Mouse (Mus musculus): ENCODE results near the gene Sncb.

The Sncb gene

DNA sequence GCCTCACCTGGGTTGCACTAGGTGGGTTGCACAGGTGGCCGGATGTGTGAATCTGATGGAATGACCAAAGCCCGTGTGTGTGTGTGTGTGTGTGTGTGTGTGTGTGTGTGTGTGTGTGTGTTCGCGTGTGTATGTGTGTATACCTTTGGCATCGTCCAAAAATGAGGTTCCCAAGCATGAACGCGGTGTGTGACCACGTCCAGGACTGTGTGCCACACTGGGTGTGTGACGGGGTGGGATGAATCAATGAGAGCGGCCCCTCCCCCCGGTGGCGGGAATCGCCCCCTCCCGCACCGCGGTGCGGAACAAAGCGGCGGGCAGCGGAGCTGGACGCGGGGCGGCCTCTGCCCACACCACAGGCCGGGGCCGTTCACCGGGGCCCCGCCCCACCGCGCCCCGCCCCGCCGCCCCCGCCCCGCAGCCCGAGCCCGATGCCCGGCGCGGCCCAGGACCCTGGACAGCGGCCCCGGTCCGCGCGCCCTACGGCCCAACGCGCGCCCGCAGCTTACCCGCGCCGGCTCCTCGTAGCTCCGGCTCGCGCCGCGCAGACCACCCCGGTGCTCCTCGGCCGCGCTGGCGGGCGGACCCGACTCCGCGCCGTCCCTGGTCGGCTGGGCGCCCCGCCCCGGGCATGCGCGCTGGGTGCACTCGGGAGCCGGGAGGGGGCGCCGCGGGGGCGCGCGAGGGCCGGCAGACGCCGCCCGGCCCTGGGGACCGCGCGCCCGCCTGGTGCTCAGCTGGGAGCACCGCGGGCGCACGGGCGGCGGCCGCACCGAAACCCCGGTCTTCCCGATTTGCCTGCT is 17.1 kb downstream of the Sncb start:
- DNase-seq (ENCODE audit: low read depth, low spot score) = peak; percentile 11

GRCm38 (mm10) chr13:54748721-54749060 is 17.7 kb downstream of the Sncb start:
- DNase-seq (ENCODE audit: low read depth, low spot score) = no peak

DNA sequence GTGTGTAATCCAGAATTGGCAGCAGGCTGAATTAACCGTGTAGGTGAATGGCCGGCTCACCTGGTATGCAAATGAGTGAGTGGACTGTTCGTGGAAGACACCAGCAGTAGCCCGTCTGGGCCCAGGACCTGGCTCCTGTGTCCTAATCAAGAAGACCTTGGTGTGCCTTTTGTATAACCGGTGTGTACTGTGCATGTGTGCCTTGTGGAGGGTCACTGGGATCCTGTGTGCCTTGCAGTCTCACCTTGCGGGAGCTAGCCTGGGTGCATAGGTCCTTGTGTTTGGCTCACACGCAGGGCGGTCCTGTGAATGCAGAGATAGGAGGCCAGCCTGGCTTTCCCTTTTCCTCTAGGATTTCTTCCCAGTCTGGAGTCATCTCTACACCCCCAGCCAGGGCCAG is 18.2 kb downstream of the Sncb start:
- no peak for DNase-seq (ENCODE audit: low read depth, low spot score)

GRCm38 (mm10) chr13:54746896-54747295 is 19.5 kb downstream of the Sncb start:
- DNase-seq (ENCODE audit: low read depth, low spot score) = no peak

DNA sequence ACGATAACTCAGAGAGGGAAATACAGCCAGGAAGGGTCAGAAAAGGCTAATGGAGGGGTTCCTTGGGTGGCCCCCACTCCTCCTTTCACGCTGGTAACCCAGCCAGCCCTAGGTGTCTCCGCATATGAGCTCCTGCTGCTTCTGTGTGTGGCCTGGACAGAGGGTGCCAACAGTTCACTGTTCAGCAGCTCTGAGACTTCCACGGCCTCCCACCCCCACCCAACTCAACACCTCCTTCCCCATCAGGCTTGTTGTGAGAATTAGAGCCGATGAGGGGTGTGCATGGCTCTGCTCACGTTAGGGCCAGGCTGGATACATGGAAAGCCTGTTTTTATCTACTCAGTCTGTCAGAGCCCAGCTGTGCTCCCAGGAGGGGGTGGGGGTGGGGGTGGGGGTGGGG is 20.3 kb downstream of the Sncb start:
- no peak for DNase-seq (ENCODE audit: low read depth, low spot score)

DNA sequence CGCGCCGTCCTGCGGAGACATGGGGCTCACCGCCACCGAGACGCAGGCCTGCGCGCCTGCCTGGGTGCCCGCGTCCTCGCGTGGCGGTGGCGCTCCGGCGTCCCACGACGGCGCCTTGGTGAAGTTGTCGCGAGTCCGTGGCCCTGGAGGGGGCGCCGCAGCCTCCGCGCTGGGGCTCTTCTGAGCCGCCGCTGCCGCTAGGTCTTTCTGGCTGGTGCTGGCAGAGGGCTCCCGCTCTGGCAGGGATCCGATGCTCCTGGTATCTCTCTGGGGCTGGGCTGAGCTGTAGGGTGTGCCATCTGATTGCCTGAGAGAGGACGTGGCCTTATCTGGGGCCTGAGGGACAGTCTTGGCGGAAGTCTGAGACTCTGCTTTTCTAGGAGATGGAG is 28.2 kb downstream of the Sncb start:
- DNase-seq (ENCODE audit: low read depth, low spot score) = no peak

DNA sequence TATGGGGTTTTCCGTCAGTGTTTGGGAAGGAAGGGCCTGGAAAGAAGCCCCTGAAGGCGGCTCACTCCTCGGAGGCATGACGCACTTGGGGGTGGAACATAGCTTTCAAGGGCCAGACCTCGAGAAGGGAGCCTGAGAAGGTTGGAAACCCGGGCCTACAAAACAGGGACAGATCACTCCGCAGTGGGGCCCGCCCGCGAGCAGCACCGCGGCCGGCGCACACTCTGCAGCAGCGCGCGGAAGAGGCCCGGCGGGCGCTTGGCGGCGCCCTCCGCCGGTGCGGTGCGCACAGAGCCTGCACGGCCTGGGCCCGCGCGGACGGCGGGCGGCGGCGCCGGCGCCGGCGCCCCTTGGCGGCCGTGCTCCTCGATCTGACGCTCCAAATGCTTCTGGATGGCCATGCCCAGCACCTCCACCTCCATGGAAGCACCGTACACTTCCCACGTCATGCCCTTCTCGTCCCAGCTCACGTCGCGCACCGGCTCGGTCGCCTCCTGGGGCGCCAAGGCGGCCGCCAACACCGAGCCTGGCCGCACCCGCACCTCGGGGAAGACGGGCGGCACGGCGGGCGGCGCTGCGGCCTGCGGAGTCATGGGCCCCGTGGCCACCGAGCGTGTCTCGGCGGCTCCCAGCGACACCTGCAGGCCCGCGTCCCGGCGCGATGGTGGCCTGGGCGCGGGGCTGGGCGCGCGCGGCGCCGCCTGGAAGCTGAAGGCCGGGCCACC is 28.7 kb downstream of the Sncb start:
- DNase-seq (ENCODE audit: low read depth, low spot score) = no peak

DNA sequence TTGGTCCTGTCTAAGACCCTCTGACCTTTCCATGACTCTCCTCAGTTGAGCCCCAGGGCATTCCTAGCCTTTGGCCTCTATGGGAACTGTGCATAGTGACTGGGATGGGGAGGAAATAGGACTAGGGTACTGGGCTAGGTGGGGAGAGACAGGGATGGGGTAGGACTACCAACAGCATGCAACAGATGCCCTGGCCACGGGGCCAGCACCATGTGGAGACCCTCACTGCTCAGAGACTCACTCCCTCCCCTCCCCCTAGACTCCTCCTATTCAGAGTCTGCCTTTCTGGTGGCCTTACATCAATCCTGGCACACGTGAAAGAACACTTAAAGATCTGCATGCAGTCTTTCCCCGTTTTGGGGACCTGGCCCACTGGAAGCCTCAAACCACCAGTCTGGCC is 29.5 kb downstream of the Sncb start:
- no peak for DNase-seq (ENCODE audit: low read depth, low spot score)

DNA sequence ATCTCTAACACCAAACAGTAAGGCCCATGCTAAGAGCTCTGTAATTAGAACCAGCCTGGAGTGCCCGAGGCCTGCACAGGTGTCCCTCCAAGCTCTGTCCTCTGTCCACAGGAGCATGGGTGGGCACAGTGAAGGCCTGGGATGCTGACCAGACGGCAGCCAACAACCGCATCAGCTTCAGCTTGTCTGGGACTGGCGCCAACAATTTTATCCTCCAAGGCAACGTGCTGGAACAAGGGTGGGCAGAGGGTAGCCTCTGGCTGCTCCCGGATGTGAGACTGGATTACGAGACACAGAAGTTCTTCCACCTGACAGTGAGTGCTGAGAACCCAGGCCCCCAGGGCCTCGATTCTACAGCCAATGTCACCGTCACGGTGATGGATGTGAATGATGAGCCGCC is 40.3 kb downstream of the Sncb start:
- no peak for DNase-seq (ENCODE audit: low read depth, low spot score)

DNA sequence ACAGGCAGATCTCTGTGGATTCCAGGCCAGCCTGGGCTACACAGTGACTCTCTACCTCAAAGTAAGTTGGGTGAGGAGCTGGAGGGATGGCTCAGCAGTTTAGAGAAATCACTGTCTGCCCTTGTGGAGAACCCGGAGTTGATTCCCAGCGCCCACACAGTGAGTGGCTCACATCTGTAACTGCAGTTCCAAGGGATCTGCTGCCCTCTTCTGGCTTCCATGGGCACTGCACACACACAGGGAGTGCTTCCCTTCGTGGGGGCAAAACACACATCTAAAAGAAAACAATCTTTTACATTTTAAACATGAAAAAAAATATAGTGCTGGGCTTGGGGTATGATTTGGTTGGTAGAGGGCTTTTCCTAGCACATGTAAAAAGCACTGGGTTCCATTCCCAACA is 43.3 kb downstream of the Sncb start:
- DNase-seq (ENCODE audit: low read depth, low spot score) = no peak

DNA sequence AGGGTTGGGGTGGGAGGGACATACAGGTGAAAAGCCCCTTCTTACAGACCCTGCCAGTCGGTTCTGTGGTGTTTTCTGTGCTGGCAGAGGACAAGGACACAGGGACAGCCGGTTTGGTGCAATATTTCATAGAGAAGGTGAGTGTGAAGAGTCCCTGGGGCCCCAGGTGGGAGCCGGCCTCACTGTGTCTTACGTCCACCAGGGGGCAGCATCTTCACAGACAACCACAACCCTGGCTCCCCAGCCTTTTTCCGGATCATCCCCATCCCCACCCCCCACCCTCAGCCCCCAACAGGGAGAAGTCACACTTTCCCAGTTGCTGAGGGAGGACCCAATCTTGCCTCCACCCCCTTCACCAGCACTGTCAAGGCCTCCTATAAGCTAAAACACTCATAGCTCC is 49.5 kb downstream of the Sncb start:
- peak; percentile 81 for DNase-seq (ENCODE audit: low read depth, low spot score)

GRCm38 (mm10) chr13:54714996-54715395 is 51.4 kb downstream of the Sncb start:
- DNase-seq (ENCODE audit: low read depth, low spot score) = no peak

DNA sequence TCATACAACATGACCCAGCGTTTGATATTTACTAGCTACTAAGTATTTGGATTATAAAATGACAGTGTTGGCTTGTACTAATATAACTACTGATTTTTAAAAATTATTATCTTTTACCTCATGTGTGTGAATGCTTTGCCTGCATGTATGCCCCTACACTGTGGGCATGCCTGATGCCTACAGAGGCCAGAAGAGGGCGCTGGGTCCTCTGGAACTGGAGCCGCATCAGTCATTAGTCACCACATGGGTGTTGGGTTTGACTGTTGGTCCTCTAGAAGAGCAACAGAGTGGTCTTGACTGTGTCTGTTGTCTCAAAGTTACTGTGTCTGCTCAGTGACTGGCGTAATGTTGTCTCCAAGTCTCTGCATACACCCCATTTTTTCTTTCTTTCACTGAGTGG is 52.0 kb downstream of the Sncb start:
- peak; percentile 12 for DNase-seq (ENCODE audit: low read depth, low spot score)

- no peak for DNase-seq (ENCODE audit: low read depth, low spot score)
Observed at GRCm38 (mm10) chr13:54710866-54711265, 55.5 kb downstream of the Sncb start.
